Mouse (Mus musculus): Measurements from ENCODE around the gene Gp1ba. TPM values are rescaled to one million over a fixed set of nuclear protein-coding genes. Genes with fewer than 3 reads are reported as not detected.

The Gp1ba gene
- polyA plus RNA-seq, 1 experiment from 2014 or later, result 0.05 TPM

GRCm38 (mm10) chr11:70649185-70649734 lies 10.3 kb downstream of the Gp1ba start:
- H3K9me3 ChIP-seq (ENCODE audit: control insufficient read depth, low read length), result no peaks in the 10 kb centered on the region
- H3K27ac ChIP-seq (ENCODE audit: low read length), result peak overlapping the region; percentile 96
- ATAC-seq, result no peak
- H3K4me3 ChIP-seq (ENCODE audit: low read length), result peak overlapping the region; percentile 80; the same call in 1 of the 2 replicates
- H3K36me3 ChIP-seq (ENCODE audit: control insufficient read depth, insufficient read depth, low read length), result peaks cover 31% of the 10 kb centered on the region
- H3K9ac ChIP-seq (ENCODE audit: low read depth, low read length), result peak overlapping the region; percentile 44; the same call in 1 of the 2 replicates
- no peaks in the 10 kb centered on the region for H3K27me3 ChIP-seq (replicated peaks; ENCODE audit: control insufficient read depth, insufficient read depth, low read length)
- peaks cover 44% of the 10 kb centered on the region for H3K4me1 ChIP-seq (ENCODE audit: control insufficient read depth, insufficient read depth, low read length)
- H3K4me2 ChIP-seq (ENCODE audit: low read depth, low read length), result peak overlapping the region; percentile 84
- 71% methylated on average over 8 of the region's 8 CpGs for WGBS

GRCm38 (mm10) chr11:70650322-70651175 lies 11.6 kb downstream of the Gp1ba start:
- Histone ChIP-seq H3K36me3 (ENCODE audit: control insufficient read depth, insufficient read depth, low read length) (peaks cover 18% of the 10 kb centered on the region), H3K9ac (ENCODE audit: low read depth, low read length) (peak overlapping the region; percentile 57), H3K4me3 (ENCODE audit: low read length) (peak overlapping the region; percentile 23), H3K9me3 (ENCODE audit: control insufficient read depth, low read length) (no peaks in the 10 kb centered on the region), H3K27ac (ENCODE audit: low read length) (peak overlapping the region; percentile 96), H3K4me1 (ENCODE audit: control insufficient read depth, insufficient read depth, low read length) (peaks cover 43% of the 10 kb centered on the region), H3K4me2 (ENCODE audit: low read depth, low read length) (peak overlapping the region; percentile 85), H3K27me3 (replicated peaks; ENCODE audit: control insufficient read depth, insufficient read depth, low read length) (no peaks in the 10 kb centered on the region)
- ATAC-seq, result no peak
- 65% methylated on average over 12 of the region's 12 CpGs for WGBS

- peaks cover 18% of the 10 kb centered on the region for H3K36me3 ChIP-seq (ENCODE audit: control insufficient read depth, insufficient read depth, low read length)
- WGBS, result 54% methylated on average over 2 of the region's 2 CpGs
- no peak for ATAC-seq
- peaks cover 43% of the 10 kb centered on the region for H3K4me1 ChIP-seq (ENCODE audit: control insufficient read depth, insufficient read depth, low read length)
- H3K4me3 ChIP-seq (ENCODE audit: low read length), result peak overlapping the region; percentile 23
- H3K4me2 ChIP-seq (ENCODE audit: low read depth, low read length), result peak overlapping the region; percentile 85
- no peaks in the 10 kb centered on the region for H3K27me3 ChIP-seq (replicated peaks; ENCODE audit: control insufficient read depth, insufficient read depth, low read length)
- peak overlapping the region; percentile 96; the same call in 1 of the 2 replicates for H3K27ac ChIP-seq (ENCODE audit: low read length)
- 0 out of 2 replicates have a peak overlapping the region, but pooled peaks have one; percentile 57 for H3K9ac ChIP-seq (ENCODE audit: low read depth, low read length)
- H3K9me3 ChIP-seq (ENCODE audit: control insufficient read depth, low read length), result no peaks in the 10 kb centered on the region
These were observed 12.5 kb downstream of the Gp1ba start for GRCm38 (mm10) chr11:70651391-70651790.

DNA sequence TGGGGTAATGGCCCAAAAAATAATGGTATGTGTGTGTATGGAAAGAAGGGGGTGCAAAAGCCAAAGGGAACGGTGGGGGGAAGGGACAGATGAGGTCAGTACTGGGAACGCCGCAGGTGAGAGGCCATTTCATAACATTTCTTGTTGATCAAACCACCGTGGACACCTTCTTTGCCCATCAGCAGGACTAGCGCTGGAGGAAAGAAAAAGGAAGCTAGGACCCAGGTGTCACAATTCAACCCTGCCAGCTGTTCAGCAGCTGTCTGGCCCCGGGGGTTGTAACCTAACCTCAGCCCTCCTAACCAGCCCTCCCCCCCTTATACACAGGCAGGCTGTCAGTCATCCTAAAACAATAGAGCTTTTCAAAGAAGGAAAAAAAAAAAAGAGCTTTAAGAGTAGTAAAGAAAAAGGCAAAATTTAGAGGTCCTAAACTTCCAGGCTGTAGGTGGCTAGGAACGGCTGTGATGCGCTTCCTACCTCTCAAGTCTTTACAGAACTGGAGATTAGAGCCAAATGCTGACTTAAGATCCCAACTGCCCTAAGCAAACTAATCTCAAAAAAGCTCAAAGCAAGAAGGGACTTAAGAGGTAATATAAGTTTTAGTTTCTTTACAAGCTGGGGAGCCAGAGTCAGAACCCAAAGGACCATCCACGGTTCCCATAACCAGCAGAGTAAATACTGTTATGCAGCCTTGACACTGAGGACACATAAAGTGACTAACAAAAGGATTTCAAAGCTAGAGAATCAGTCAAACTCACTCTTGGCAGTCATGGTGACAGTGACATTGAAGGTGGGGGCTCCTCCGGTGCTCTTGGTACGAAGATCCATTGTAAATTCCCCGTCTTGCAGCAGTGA lies 13.3 kb downstream of the Gp1ba start:
- H3K36me3 ChIP-seq (ENCODE audit: control insufficient read depth, insufficient read depth, low read length), result peaks cover 18% of the 10 kb centered on the region
- no peak for ATAC-seq
- peaks cover 51% of the 10 kb centered on the region for H3K4me1 ChIP-seq (ENCODE audit: control insufficient read depth, insufficient read depth, low read length)
- peak overlapping the region; percentile 99 for H3K4me3 ChIP-seq (ENCODE audit: low read length)
- H3K9me3 ChIP-seq (ENCODE audit: control insufficient read depth, low read length), result no peaks in the 10 kb centered on the region
- peak overlapping the region; percentile 85 for H3K4me2 ChIP-seq (ENCODE audit: low read depth, low read length)
- WGBS, result 46% methylated on average over 12 of the region's 12 CpGs
- H3K27ac ChIP-seq (ENCODE audit: low read length), result peak overlapping the region; percentile 100
- H3K27me3 ChIP-seq (replicated peaks; ENCODE audit: control insufficient read depth, insufficient read depth, low read length), result no peaks in the 10 kb centered on the region
- peak overlapping the region; percentile 100 for H3K9ac ChIP-seq (ENCODE audit: low read depth, low read length)

DNA sequence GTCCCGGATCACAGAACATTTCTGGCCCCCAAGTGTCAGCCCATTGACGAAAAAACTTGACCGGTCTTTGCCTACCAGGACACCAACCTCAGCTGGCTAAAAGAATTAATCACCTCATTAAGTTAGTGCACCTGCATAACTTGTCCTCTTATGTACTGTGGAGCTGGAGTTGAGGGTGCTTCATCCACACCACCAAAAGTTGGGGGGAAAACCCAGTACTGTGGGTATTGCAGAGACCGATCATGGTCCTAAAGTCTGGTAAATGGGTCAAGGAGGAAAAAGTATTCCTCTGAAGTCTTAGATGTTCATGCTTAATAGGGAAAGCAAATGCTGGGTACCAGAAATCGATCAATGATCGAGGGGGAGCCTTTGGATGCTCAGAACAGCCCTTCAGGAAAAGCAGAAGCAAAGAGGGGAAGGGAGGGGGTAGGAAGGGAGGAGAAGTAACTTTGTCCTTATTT lies 14.0 kb downstream of the Gp1ba start:
- no peak for ATAC-seq
- Histone ChIP-seq H3K27me3 (replicated peaks; ENCODE audit: control insufficient read depth, insufficient read depth, low read length) (no peaks in the 10 kb centered on the region), H3K9me3 (ENCODE audit: control insufficient read depth, low read length) (no peaks in the 10 kb centered on the region), H3K36me3 (ENCODE audit: control insufficient read depth, insufficient read depth, low read length) (peaks cover 18% of the 10 kb centered on the region), H3K4me3 (ENCODE audit: low read length) (peak overlapping the region; percentile 99), H3K9ac (ENCODE audit: low read depth, low read length) (peak overlapping the region; percentile 100), H3K4me1 (ENCODE audit: control insufficient read depth, insufficient read depth, low read length) (peaks cover 58% of the 10 kb centered on the region), H3K27ac (ENCODE audit: low read length) (peak overlapping the region; percentile 100), H3K4me2 (ENCODE audit: low read depth, low read length) (peak overlapping the region; percentile 85)
- 42% methylated on average over 6 of the region's 6 CpGs for WGBS

DNA sequence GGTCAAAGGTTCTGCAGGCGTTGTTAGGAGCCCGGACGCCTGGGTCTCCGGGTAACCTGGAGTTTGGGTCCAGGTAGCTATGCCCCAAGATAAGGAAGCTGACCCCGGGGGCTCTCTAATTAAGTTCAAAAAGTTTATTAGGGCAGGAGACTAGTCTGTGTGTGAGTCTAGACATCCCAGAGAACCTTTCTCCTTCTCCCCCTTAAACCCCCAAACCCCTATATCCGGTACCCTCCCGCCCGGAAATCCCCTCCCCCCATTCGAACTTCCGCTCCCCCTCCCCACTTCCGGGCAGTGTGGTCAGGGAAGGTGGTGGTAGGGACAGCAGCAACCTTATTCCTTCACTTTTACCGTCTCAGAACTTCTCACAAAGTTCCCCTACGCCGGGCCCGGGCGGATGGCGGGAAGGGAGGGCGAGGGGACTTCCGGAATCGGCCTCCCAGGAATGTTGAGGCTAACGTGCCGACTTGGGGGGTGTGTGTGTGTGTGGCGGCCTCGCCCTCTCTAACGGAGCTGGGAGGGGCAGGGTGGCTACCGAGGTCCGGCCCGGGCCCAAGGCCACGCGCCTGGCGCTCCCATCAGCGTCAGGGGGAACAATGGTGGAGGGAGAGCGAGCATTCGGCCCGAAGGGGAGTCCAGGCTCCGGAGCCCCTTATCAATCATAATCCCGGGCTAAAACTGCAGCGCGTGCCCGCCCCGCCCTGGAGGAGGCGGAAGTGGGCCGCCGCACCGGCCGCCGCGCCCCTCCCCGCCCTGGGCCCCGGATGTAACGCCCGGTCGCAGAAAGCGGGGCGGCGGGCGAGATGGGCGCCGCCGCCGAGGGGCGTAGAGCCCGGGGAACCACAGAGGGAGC lies 14.6 kb downstream of the Gp1ba start:
- Histone ChIP-seq H3K9ac (ENCODE audit: low read depth, low read length) (peak overlapping the region; percentile 100), H3K4me2 (ENCODE audit: low read depth, low read length) (peak overlapping the region; percentile 85), H3K27ac (ENCODE audit: low read length) (peak overlapping the region; percentile 100), H3K9me3 (ENCODE audit: control insufficient read depth, low read length) (no peaks in the 10 kb centered on the region), H3K4me3 (ENCODE audit: low read length) (peak overlapping the region; percentile 99), H3K4me1 (ENCODE audit: control insufficient read depth, insufficient read depth, low read length) (peaks cover 63% of the 10 kb centered on the region), H3K27me3 (replicated peaks; ENCODE audit: control insufficient read depth, insufficient read depth, low read length) (no peaks in the 10 kb centered on the region), H3K36me3 (ENCODE audit: control insufficient read depth, insufficient read depth, low read length) (peaks cover 18% of the 10 kb centered on the region)
- peak; percentile 46 for ATAC-seq
- WGBS, result under 1% methylated on average over 62 of the region's 63 CpGs

- peaks cover 11% of the 10 kb centered on the region for H3K36me3 ChIP-seq (ENCODE audit: control insufficient read depth, insufficient read depth, low read length)
- under 1% methylated on average over 56 of the region's 61 CpGs for WGBS
- no peaks in the 10 kb centered on the region for H3K27me3 ChIP-seq (replicated peaks; ENCODE audit: control insufficient read depth, insufficient read depth, low read length)
- H3K9me3 ChIP-seq (ENCODE audit: control insufficient read depth, low read length), result no peaks in the 10 kb centered on the region
- H3K4me1 ChIP-seq (ENCODE audit: control insufficient read depth, insufficient read depth, low read length), result peaks cover 60% of the 10 kb centered on the region
- peak within 1 kb of the TSS; percentile 99 for H3K4me3 ChIP-seq (ENCODE audit: low read length)
- peak within 1 kb of the TSS; percentile 94 for H3K4me2 ChIP-seq (ENCODE audit: low read depth, low read length)
- peak within 1 kb of the TSS; percentile 100 for H3K27ac ChIP-seq (ENCODE audit: low read length)
- H3K9ac ChIP-seq (ENCODE audit: low read depth, low read length), result peak within 1 kb of the TSS; percentile 100
- peak; percentile 38 for ATAC-seq
These were observed 15.4 kb downstream of the Gp1ba start, which contains the start of gene Pfn1 for GRCm38 (mm10) chr11:70654198-70654922. Pfn1 (minus strand) TSS chr11:70654644.

Data from intestine, embryonic 16.5 days (tissue).